Mouse (Mus musculus) urinary bladder, postnatal 25 days (tissue): ENCODE measurements around the gene Hoxc9.

Source experiments
- DNase-seq: peaks from one replicate; pipeline ENCODE4 v3.0.0; 2022; ENCODE audit warnings: low spot score

The Hoxc9 gene

GRCm38 (mm10) chr15:102977423-102977974 is 1.3 kb downstream of the Hoxc9 start:
- no peak for DNase-seq

- no peak for DNase-seq
Observed at GRCm38 (mm10) chr15:102978615-102979515, 2.6 kb downstream of the Hoxc9 start.

- no peak for DNase-seq
Observed at GRCm38 (mm10) chr15:102979936-102980335, 3.7 kb downstream of the Hoxc9 start.

- no peak for DNase-seq
Observed at GRCm38 (mm10) chr15:102980352-102980751, 4.1 kb downstream of the Hoxc9 start.

GRCm38 (mm10) chr15:102980912-102981311 is 4.7 kb downstream of the Hoxc9 start:
- DNase-seq, result no peak

GRCm38 (mm10) chr15:102981379-102982288 is 5.4 kb downstream of the Hoxc9 start:
- DNase-seq, result peak; percentile 34

- no peak for DNase-seq
Observed at GRCm38 (mm10) chr15:102983716-102984115, 7.5 kb downstream of the Hoxc9 start.

- no peak for DNase-seq
Observed at GRCm38 (mm10) chr15:102984521-102984920, 8.3 kb downstream of the Hoxc9 start.

- DNase-seq, result no peak
Observed at GRCm38 (mm10) chr15:102984925-102985324, 8.7 kb downstream of the Hoxc9 start.

- DNase-seq, result peak; percentile 97
Observed at GRCm38 (mm10) chr15:102987124-102987833, 11.0 kb downstream of the Hoxc9 start.

GRCm38 (mm10) chr15:102988078-102988477 is 11.8 kb downstream of the Hoxc9 start:
- DNase-seq, result no peak

- no peak for DNase-seq
Observed at GRCm38 (mm10) chr15:102990461-102991397, 14.5 kb downstream of the Hoxc9 start, which contains the start of gene Hoxc8. TSS of gene Hoxc8 (plus strand) at chr15:102990607.

GRCm38 (mm10) chr15:102991782-102992181 is 15.5 kb downstream of the Hoxc9 start:
- DNase-seq, result no peak

GRCm38 (mm10) chr15:102992206-102992605 is 16.0 kb downstream of the Hoxc9 start:
- DNase-seq, result no peak

- no peak for DNase-seq
Observed at GRCm38 (mm10) chr15:102992863-102993262, 16.6 kb downstream of the Hoxc9 start.

- DNase-seq, result no peak
Observed at GRCm38 (mm10) chr15:102996548-102996947, 20.3 kb downstream of the Hoxc9 start.

GRCm38 (mm10) chr15:102997431-102997830 is 21.2 kb downstream of the Hoxc9 start:
- no peak for DNase-seq

GRCm38 (mm10) chr15:102997939-102998355 is 21.7 kb downstream of the Hoxc9 start, which contains the start of gene Hoxc6:
TSS of gene Hoxc6 (plus strand) at chr15:102998257.
- no peak for DNase-seq

GRCm38 (mm10) chr15:102998608-102999182 is 22.5 kb downstream of the Hoxc9 start:
- DNase-seq, result no peak
